Mouse (Mus musculus) kidney, adult 2 months (tissue): ENCODE data around the gene Eef1akmt2. TPM values are rescaled to one million over a fixed set of nuclear protein-coding genes. Genes with fewer than 3 reads are reported as not detected.

Experiments
- DNase-seq: peaks from one replicate; pipeline ENCODE4 v3.0.0; 2021
- H3K27ac ChIP-seq: fragments of 200-500 bp; 2 replicates; pipeline ENCODE4 v1.5.1; 2012; ENCODE audit warnings: low read depth, low read length, control low read depth, inconsistent platforms; ENCODE audit not compliant: insufficient read depth
- H3K27me3 ChIP-seq: fragments of 200-500 bp; replicated peaks from 2 replicates; pipeline ENCODE4 v1.6.1; 2012; ENCODE audit warnings: mild to moderate bottlenecking, moderate library complexity, low read length, inconsistent platforms; ENCODE audit not compliant: control insufficient read depth, insufficient read depth
- H3K36me3 ChIP-seq: fragments of 200-500 bp; 2 replicates; pipeline ENCODE4 v1.6.1; 2012; ENCODE audit warnings: mild to moderate bottlenecking, moderate library complexity, low read length, inconsistent platforms; ENCODE audit not compliant: control insufficient read depth, insufficient read depth
- H3K4me1 ChIP-seq: fragments of 200-500 bp; 2 replicates; pipeline ENCODE4 v1.6.1; 2011; ENCODE audit warnings: low read length; ENCODE audit not compliant: control insufficient read depth, insufficient read depth
- H3K4me3 ChIP-seq: fragments of 200-500 bp; 2 replicates; pipeline ENCODE4 v1.5.1; 2011; ENCODE audit warnings: mild to moderate bottlenecking, low read depth, low read length, control low read depth; ENCODE audit not compliant: insufficient read depth
- CTCF ChIP-seq: fragments of 200-500 bp; conservative IDR thresholded peaks from 2 replicates; pipeline ENCODE4 v1.5.1; 2011; ENCODE audit warnings: low read depth, mild to moderate bottlenecking, control low read depth, low read length, moderate library complexity, mixed read lengths; ENCODE audit not compliant: insufficient read depth, insufficient read length
- POLR2A ChIP-seq: fragments of 200-500 bp; IDR thresholded peaks from one replicate; pipeline ENCODE4 v1.6.1; 2011; ENCODE audit warnings: low read depth, low read length, control low read depth
- whole genome bisulfite sequencing: fragments of 180-500 bp; shearing (Covaris S2); methylation state at CpG from one replicate; pipeline ENCODE4 v1.1.7; 2018; 5-methylcytosine and 5-hydroxymethylcytosine counted together
- polyA plus RNA-seq: library from polyadenylated mRNA; depleted of rRNA; stranded (reverse); fragments of >200 nt; gene quantifications from 2 replicates; pipeline ENCODE4 v1.2.3, GENCODE M21; 2012

Eef1akmt2 gene
- polyA plus RNA-seq, 1 experiment = 13.0 TPM

- H3K4me1 ChIP-seq = no peaks in the 10 kb centered on the region
- H3K27ac ChIP-seq = no peak overlapping the region
- H3K36me3 ChIP-seq = no peaks in the 10 kb centered on the region; the same call in none of the 2 replicates
- H3K4me3 ChIP-seq = no peak overlapping the region
- WGBS = 95% methylated on average over 1 of the region's 1 CpGs
- no peak for TF ChIP-seq CTCF
- TF ChIP-seq POLR2A = no peak
- no peaks in the 10 kb centered on the region for H3K27me3 ChIP-seq
- DNase-seq = no peak
Measured at GRCm38 (mm10) chr7:132842455-132842854, 10.0 kb downstream of the Eef1akmt2 start.

- DNase-seq = no peak
- Histone ChIP-seq H3K27ac (no peak overlapping the region), H3K4me1 (no peaks in the 10 kb centered on the region), H3K36me3 (no peaks in the 10 kb centered on the region; the same call in none of the 2 replicates), H3K27me3 (no peaks in the 10 kb centered on the region), H3K4me3 (no peak overlapping the region)
- TF ChIP-seq POLR2A (no peak), CTCF (no peak)
- 80% methylated on average over 5 of the region's 5 CpGs for WGBS
Measured at GRCm38 (mm10) chr7:132841287-132841686, 11.2 kb downstream of the Eef1akmt2 start.

GRCm38 (mm10) chr7:132830955-132831354, 21.5 kb downstream of the Eef1akmt2 start:
- TF ChIP-seq CTCF (no peak), POLR2A (no peak)
- Histone ChIP-seq H3K27ac (no peak overlapping the region), H3K27me3 (no peaks in the 10 kb centered on the region; the same call in 1 of the 2 replicates), H3K4me3 (no peak overlapping the region), H3K4me1 (no peaks in the 10 kb centered on the region), H3K36me3 (no peaks in the 10 kb centered on the region; the same call in 1 of the 2 replicates)
- no peak for DNase-seq
- 58% methylated on average over 4 of the region's 4 CpGs for WGBS

GRCm38 (mm10) chr7:132824346-132825022, 28.0 kb downstream of the Eef1akmt2 start:
- no peak overlapping the region for H3K4me3 ChIP-seq
- DNase-seq = no peak
- H3K27me3 ChIP-seq = no peaks in the 10 kb centered on the region
- 12% methylated on average over 1 of the region's 1 CpGs for WGBS
- TF ChIP-seq CTCF (no peak), POLR2A (no peak)
- H3K36me3 ChIP-seq = no peaks in the 10 kb centered on the region; the same call in 1 of the 2 replicates
- no peak overlapping the region for H3K27ac ChIP-seq
- H3K4me1 ChIP-seq = no peaks in the 10 kb centered on the region

GRCm38 (mm10) chr7:132823832-132824231, 28.6 kb downstream of the Eef1akmt2 start:
- no peak overlapping the region for H3K27ac ChIP-seq
- TF ChIP-seq POLR2A = no peak
- no peak for TF ChIP-seq CTCF
- no peak overlapping the region for H3K4me3 ChIP-seq
- DNase-seq = no peak
- H3K27me3 ChIP-seq = no peaks in the 10 kb centered on the region
- no peaks in the 10 kb centered on the region for H3K4me1 ChIP-seq
- H3K36me3 ChIP-seq = no peaks in the 10 kb centered on the region; the same call in 1 of the 2 replicates

GRCm38 (mm10) chr7:132820692-132821091, 31.8 kb downstream of the Eef1akmt2 start:
- Histone ChIP-seq H3K27me3 (no peaks in the 10 kb centered on the region), H3K4me1 (no peaks in the 10 kb centered on the region), H3K4me3 (no peak overlapping the region), H3K36me3 (no peaks in the 10 kb centered on the region; the same call in 1 of the 2 replicates), H3K27ac (no peak overlapping the region)
- 80% methylated on average over 3 of the region's 3 CpGs for WGBS
- no peak for DNase-seq
- TF ChIP-seq POLR2A = no peak
- TF ChIP-seq CTCF = no peak

GRCm38 (mm10) chr7:132817056-132817455, 35.4 kb downstream of the Eef1akmt2 start:
- TF ChIP-seq POLR2A = no peak
- no peak overlapping the region for H3K4me3 ChIP-seq
- no peaks in the 10 kb centered on the region for H3K27me3 ChIP-seq
- peaks cover 3% of the 10 kb centered on the region; the same call in 1 of the 2 replicates for H3K4me1 ChIP-seq
- no peak overlapping the region for H3K27ac ChIP-seq
- no peak for DNase-seq
- H3K36me3 ChIP-seq = no peaks in the 10 kb centered on the region
- 98% methylated on average over 6 of the region's 6 CpGs for WGBS
